Mouse (Mus musculus) ES-Bruce4 (cell line): ENCODE results near the gene Itgam. TPM values are rescaled to one million over a fixed set of nuclear protein-coding genes. Genes with fewer than 3 reads are reported as not detected.

Experiments used
- H3K27ac ChIP-seq: 2 replicates; pipeline ENCODE4 v1.5.1; 2012; ENCODE audit warnings: low read length, inconsistent platforms; ENCODE audit not compliant: insufficient read depth
- H3K27me3 ChIP-seq: 2 replicates; pipeline ENCODE4 v1.6.1; 2012; ENCODE audit warnings: mild to moderate bottlenecking, low read length, inconsistent platforms; ENCODE audit not compliant: control insufficient read depth, poor library complexity, insufficient read depth, severe bottlenecking
- H3K36me3 ChIP-seq: 2 replicates; pipeline ENCODE4 v1.6.1; 2012; ENCODE audit warnings: inconsistent platforms, mild to moderate bottlenecking, low read length, moderate library complexity; ENCODE audit not compliant: control insufficient read depth, poor library complexity, insufficient read depth, severe bottlenecking
- H3K4me1 ChIP-seq: one replicate; pipeline ENCODE4 v1.8.1; 2011; ENCODE audit warnings: low read length; ENCODE audit not compliant: control insufficient read depth, insufficient read depth
- H3K4me3 ChIP-seq: 2 replicates; pipeline ENCODE4 v1.5.1; 2011; ENCODE audit warnings: low read depth, mild to moderate bottlenecking, low read length
- H3K9ac ChIP-seq: 2 replicates; pipeline ENCODE4 v1.6.1; 2012; ENCODE audit warnings: low read depth, mild to moderate bottlenecking, inconsistent platforms; ENCODE audit not compliant: poor library complexity, severe bottlenecking
- H3K9me3 ChIP-seq: replicated peaks from 2 replicates; pipeline ENCODE4 v1.6.1; 2012; ENCODE audit warnings: mild to moderate bottlenecking, low read length, inconsistent platforms; ENCODE audit not compliant: control insufficient read depth, poor library complexity, insufficient read depth, severe bottlenecking
- CTCF ChIP-seq: IDR thresholded peaks from one replicate; pipeline ENCODE4 v1.8.1; 2011; ENCODE audit warnings: low read depth, low read length
- EP300 ChIP-seq: IDR thresholded peaks from 2 replicates; pipeline ENCODE4 v1.6.1; 2011; ENCODE audit warnings: low read depth, low read length; ENCODE audit not compliant: insufficient read depth
- POLR2A ChIP-seq: IDR thresholded peaks from one replicate; pipeline ENCODE4 v1.8.1; 2011; ENCODE audit warnings: low read length; ENCODE audit not compliant: insufficient read depth
- polyA plus RNA-seq: library from polyadenylated mRNA; stranded (reverse); fragments of >200 nt; gene quantifications from 2 replicates; pipeline ENCODE4 v1.2.4, GENCODE M21; 2011; ENCODE audit warnings: low read depth; ENCODE audit not compliant: missing spikeins, insufficient read depth, insufficient read length

Gene Itgam
- polyA plus RNA-seq, 1 experiment, result not detected

DNA sequence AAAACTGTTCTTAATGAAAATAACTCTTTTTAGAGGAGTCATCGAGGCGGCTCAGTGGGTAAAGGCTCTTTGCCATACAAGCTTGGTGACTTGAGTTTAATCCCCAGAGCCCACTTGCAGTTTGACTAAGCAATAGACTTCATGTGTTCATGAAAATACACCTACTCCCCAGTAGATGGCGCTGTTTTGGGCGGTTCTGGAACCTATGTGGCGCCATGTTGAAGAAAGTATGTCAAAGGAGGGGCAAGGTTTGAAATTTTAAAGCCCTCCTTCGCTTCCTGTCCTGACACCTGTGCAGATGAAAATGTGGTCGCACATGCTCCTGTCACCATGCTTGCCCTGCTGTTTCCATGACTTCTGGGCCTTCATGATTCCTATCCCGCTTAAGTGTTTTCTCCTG is 39.5 kb upstream of the Itgam start:
- Histone ChIP-seq H3K27ac (no peak overlapping the region), H3K9ac (no peak overlapping the region), H3K4me1 (no peaks in the 10 kb centered on the region), H3K27me3 (no peaks in the 10 kb centered on the region), H3K9me3 (no peaks in the 10 kb centered on the region), H3K36me3 (no peaks in the 10 kb centered on the region), H3K4me3 (no peak overlapping the region)
- TF ChIP-seq CTCF (peak; percentile 20), POLR2A (no peak)

DNA sequence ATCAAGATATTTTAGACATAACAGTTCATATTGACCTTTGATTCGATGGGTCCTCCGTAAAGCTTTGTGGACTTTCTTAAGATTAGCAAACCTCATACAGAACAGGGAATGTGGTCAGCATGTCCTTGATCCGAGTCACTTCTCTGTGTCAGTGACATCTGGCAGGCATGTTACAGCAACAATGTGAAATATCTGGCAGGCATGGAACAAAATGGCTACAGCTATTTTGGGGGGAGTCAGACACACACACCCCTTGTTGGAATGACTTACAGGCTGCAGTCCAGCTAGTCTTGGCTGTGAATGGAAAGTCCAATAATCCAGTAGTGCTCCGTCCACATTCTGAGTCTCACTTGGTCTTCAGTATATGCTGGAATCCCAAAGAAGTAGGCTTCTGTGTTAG is 38.9 kb upstream of the Itgam start:
- no peak overlapping the region for H3K9ac ChIP-seq

DNA sequence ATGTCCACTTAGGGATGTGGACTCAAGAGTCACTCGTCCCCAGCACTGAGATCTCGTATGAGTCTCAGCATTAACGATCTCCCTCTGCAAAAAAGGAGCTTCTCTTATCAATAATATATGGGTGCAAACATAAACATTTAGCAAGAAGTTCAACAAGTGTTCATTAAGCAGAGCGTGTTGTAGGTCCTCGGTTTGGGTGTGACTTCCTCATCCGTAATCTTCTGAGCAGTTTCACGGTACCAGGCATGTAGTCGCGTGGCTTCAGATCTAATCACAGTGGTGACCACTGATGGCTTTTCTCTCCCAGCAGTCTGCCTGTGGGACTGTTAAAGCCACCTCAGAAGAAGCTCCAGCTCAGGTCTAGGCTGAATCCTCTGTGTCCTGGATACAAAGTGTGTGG is 38.1 kb upstream of the Itgam start:
- H3K27ac ChIP-seq, result no peak overlapping the region
- no peaks in the 10 kb centered on the region for H3K36me3 ChIP-seq
- TF ChIP-seq EP300, result no peak
- no peak for TF ChIP-seq CTCF
- no peak for TF ChIP-seq POLR2A
- H3K27me3 ChIP-seq, result no peaks in the 10 kb centered on the region
- H3K4me3 ChIP-seq, result no peak overlapping the region
- H3K9me3 ChIP-seq, result no peaks in the 10 kb centered on the region
- H3K9ac ChIP-seq, result no peak overlapping the region
- H3K4me1 ChIP-seq, result no peaks in the 10 kb centered on the region

More for the DNA sequence above, 38.9 kb upstream of the Itgam start:
- TF ChIP-seq EP300 (no peak), CTCF (no peak), POLR2A (no peak)
- Histone ChIP-seq H3K9me3 (no peaks in the 10 kb centered on the region), H3K4me3 (no peak overlapping the region), H3K36me3 (no peaks in the 10 kb centered on the region), H3K27me3 (no peaks in the 10 kb centered on the region), H3K27ac (no peak overlapping the region), H3K4me1 (no peaks in the 10 kb centered on the region)

DNA sequence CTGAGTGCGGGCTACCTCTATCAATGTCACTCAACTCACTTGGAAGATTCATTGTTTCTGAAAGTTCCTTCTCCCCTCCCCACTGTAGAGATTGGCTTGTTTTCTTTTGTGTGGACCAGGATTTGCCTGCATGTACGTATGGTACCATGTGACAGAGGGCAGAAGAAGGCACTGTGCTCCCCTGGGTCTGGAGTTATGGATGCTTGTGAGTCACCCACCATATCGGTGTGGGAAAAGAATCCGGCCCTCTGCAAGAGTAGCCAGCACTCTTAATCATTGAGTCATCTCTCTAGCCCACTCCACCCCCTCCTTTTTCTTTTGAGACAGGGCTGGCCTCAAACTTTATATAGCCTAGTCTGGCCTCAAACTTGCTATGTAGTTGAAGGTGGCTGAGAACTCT is 37.5 kb upstream of the Itgam start:
- TF ChIP-seq CTCF, result no peak
- no peak for TF ChIP-seq EP300
- TF ChIP-seq POLR2A, result no peak
- H3K27ac ChIP-seq, result no peak overlapping the region
- no peak overlapping the region for H3K4me3 ChIP-seq
- H3K4me1 ChIP-seq, result no peaks in the 10 kb centered on the region
- no peaks in the 10 kb centered on the region for H3K9me3 ChIP-seq
- no peaks in the 10 kb centered on the region for H3K27me3 ChIP-seq
- no peaks in the 10 kb centered on the region for H3K36me3 ChIP-seq
- no peak overlapping the region for H3K9ac ChIP-seq

DNA sequence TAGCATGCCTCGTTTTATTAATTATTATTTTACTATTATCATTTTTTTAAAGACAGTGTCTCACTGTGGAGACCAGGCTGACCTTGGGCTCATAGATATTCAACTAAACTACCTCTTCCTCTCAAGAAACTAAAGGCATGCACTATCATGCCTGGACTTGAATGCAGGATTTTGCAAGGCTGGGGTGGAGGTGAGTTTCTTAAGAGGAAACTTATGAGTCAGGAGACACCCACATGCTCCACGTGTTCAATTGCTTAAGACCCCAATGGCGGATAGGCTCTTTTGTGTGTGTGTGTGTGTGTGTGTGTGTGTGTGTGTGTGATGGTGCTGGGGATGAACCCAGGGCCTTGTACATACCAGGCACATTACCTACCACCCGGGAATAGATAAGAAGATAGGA is 37.1 kb upstream of the Itgam start:
- TF ChIP-seq CTCF, result no peak
- no peak for TF ChIP-seq POLR2A
- TF ChIP-seq EP300, result no peak
- no peak overlapping the region for H3K4me3 ChIP-seq
- no peak overlapping the region for H3K27ac ChIP-seq
- H3K4me1 ChIP-seq, result no peaks in the 10 kb centered on the region
- no peaks in the 10 kb centered on the region for H3K9me3 ChIP-seq
- H3K27me3 ChIP-seq, result no peaks in the 10 kb centered on the region
- no peaks in the 10 kb centered on the region for H3K36me3 ChIP-seq
- H3K9ac ChIP-seq, result no peak overlapping the region

DNA sequence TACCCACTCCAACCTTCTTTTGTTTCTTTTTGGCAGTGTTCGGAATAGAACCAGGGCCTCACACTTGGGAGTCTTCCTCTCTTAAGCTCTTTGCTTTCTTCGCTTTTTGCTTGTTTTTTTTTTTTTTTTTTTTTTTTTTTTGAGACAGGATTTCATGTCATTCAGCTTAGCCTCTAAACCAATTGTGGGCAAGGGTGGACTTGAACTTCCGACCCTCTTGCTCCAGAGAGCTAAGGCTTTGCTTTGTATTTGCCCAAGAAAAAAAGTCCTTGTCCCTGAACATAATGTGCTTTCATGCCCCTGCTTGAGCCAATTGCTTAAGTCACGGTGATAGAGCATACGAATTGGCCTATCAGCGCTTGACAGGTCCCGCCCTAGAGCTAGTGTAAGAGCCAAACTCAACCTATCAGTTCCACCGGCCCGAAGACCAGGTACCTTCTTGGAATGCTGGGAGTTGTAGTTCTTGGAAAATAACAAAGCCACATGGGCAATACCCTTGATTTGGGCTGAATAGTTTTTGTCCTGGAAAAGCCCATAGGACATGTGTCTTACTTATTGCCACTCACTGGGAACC is 30.9 kb upstream of the Itgam start:
- TF ChIP-seq CTCF, result no peak
- TF ChIP-seq POLR2A, result no peak
- no peak for TF ChIP-seq EP300
- H3K4me3 ChIP-seq, result no peak overlapping the region
- H3K9me3 ChIP-seq, result no peaks in the 10 kb centered on the region
- H3K36me3 ChIP-seq, result no peaks in the 10 kb centered on the region
- no peak overlapping the region for H3K27ac ChIP-seq
- no peaks in the 10 kb centered on the region for H3K4me1 ChIP-seq
- no peak overlapping the region for H3K9ac ChIP-seq
- no peaks in the 10 kb centered on the region for H3K27me3 ChIP-seq
